Mouse (Mus musculus) midbrain, postnatal 0 days (tissue): ENCODE results near the gene Ssr1. TPM values are rescaled to one million over a fixed set of nuclear protein-coding genes. Genes with fewer than 3 reads are reported as not detected.

Experiments
- ATAC-seq: fragments of 200-750 bp; cut with Nextera tagmentation; 2 replicates; pipeline ENCODE4 v1.8.0; 2017; ENCODE audit warnings: moderate number of reproducible peaks, mild to moderate bottlenecking, moderate TSS enrichment, moderate library complexity; ENCODE audit not compliant: low FRiP score
- DNase-seq: peaks from one replicate; pipeline ENCODE4 v3.0.0-alpha.2; 2015; ENCODE audit warnings: low spot score
- H3K27ac ChIP-seq: fragments of 300-500 bp; sonication (generic); 2 replicates; pipeline ENCODE4 v1.5.1; 2014; ENCODE audit warnings: low read depth, mild to moderate bottlenecking, low read length, mixed read lengths
- H3K27me3 ChIP-seq: fragments of 300-500 bp; sonication (generic); 2 replicates; pipeline ENCODE4 v1.6.1; 2014; ENCODE audit warnings: low read length, control low read depth, mixed read lengths; ENCODE audit not compliant: insufficient read depth
- H3K36me3 ChIP-seq: fragments of 300-500 bp; sonication (generic); 2 replicates; pipeline ENCODE4 v1.6.1; 2014; ENCODE audit warnings: low read length, control low read depth, mixed read lengths; ENCODE audit not compliant: insufficient read depth
- H3K4me1 ChIP-seq: fragments of 300-500 bp; sonication (generic); 2 replicates; pipeline ENCODE4 v1.6.1; 2014; ENCODE audit warnings: mild to moderate bottlenecking, control low read depth, antibody characterized with exemption, low read length, mixed read lengths; ENCODE audit not compliant: insufficient read depth
- H3K4me2 ChIP-seq: fragments of 300-500 bp; sonication (generic); 2 replicates; pipeline ENCODE4 v1.6.1; 2014; ENCODE audit warnings: low read depth, mild to moderate bottlenecking, low read length, mixed read lengths; ENCODE audit not compliant: poor library complexity, severe bottlenecking
- H3K4me3 ChIP-seq: fragments of 300-500 bp; sonication (generic); 2 replicates; pipeline ENCODE4 v1.5.1; 2014; ENCODE audit warnings: low read depth, mild to moderate bottlenecking, low read length, moderate library complexity
- H3K9ac ChIP-seq: fragments of 300-500 bp; sonication (generic); replicated peaks from 2 replicates; pipeline ENCODE4 v1.6.1; 2014; ENCODE audit warnings: mild to moderate bottlenecking, low read length, moderate library complexity, mixed read lengths; ENCODE audit not compliant: poor library complexity, severe bottlenecking
- H3K9me3 ChIP-seq: fragments of 300-500 bp; sonication (generic); 2 replicates; pipeline ENCODE4 v1.6.1; 2016; ENCODE audit warnings: low read length, control low read depth
- CTCF ChIP-seq: IDR thresholded peaks from 2 replicates; pipeline ENCODE4 v1.5.1; 2016; ENCODE audit warnings: antibody characterized with exemption, mild to moderate bottlenecking
- WGBS: fragments of 180-500 bp; shearing (Covaris S2); extraction: QIAGEN DNeasy Blood & Tissue Kit; methylation state at CpG from one replicate; pipeline ENCODE4 v1.1.7; 2014; 5-methylcytosine and 5-hydroxymethylcytosine counted together
- polyA plus RNA-seq: library from polyadenylated mRNA; unstranded; fragments of >200 nt; fragmentation: Nextera tagmentation; extraction: Ambion mirVana; gene quantifications from 2 replicates; pipeline ENCODE4 v1.2.1, GENCODE M21; 2015
- total RNA-seq: library from RNA; depleted of rRNA; stranded (reverse); fragments of >200 nt; gene quantifications from 2 replicates; pipeline ENCODE4 v1.2.3, GENCODE M21; 2014

The Ssr1 gene
- total and polyA plus RNA-seq, 2 experiments from 2014 or later: 32.5 to 71.0 TPM

DNA sequence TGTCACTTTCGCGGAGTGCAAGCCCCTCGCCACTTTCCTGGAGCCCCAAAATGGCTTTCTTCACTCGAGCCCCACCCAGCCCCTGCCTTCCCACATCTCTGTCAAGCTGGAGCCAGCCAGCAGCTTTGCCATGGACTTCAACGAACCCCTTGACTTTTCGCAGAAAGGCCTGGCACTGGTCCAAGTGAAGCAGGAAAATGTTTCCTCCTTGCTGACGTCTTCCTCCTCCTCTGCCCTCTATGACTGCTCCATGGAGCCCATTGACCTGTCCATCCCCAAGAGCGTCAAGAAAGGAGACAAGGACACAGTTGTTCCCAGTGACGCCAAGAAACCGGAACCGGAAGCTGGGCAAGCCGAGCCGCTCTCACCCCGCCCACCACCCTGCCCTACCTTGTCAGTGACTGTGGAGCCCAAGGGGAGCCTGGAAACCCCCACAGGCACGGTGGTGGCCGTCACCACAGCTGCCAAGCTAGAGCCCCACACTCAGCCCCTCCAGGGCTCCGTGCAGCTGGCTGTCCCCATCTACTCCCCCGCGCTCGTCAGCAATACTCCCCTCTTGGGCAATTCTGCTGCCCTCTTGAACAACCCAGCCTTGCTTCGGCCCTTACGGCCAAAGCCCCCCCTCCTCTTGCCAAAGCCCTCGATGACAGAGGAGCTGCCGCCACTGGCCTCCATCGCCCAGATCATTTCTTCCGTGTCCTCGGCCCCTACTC lies 62.7 kb downstream of the Ssr1 start:
- Histone ChIP-seq H3K27me3 (no peaks in the 10 kb centered on the region), H3K27ac (no peak overlapping the region), H3K9ac (no peak overlapping the region), H3K4me3 (no peak overlapping the region), H3K4me2 (no peak overlapping the region), H3K36me3 (0 out of 2 replicates have a peak, but pooled peaks cover 2% of the 10 kb centered on the region), H3K4me1 (no peaks in the 10 kb centered on the region), H3K9me3 (no peaks in the 10 kb centered on the region)
- 74% methylated on average over 27 of the region's 27 CpGs for WGBS
- TF ChIP-seq CTCF: no peak
- ATAC-seq: no peak
- no peak for DNase-seq

GRCm38 (mm10) chr13:37930621-37931020 lies 63.4 kb downstream of the Ssr1 start:
- ATAC-seq (no peak), DNase-seq (no peak)
- TF ChIP-seq CTCF: no peak
- 0 out of 2 replicates have a peak, but pooled peaks cover 2% of the 10 kb centered on the region for H3K36me3 ChIP-seq
- no peaks in the 10 kb centered on the region for H3K9me3 ChIP-seq
- H3K27ac ChIP-seq: no peak overlapping the region
- no peak overlapping the region for H3K4me2 ChIP-seq
- 94% methylated on average over 23 of the region's 23 CpGs for WGBS
- no peak overlapping the region for H3K4me3 ChIP-seq
- no peaks in the 10 kb centered on the region for H3K4me1 ChIP-seq
- H3K27me3 ChIP-seq: no peaks in the 10 kb centered on the region
- H3K9ac ChIP-seq: no peak overlapping the region

DNA sequence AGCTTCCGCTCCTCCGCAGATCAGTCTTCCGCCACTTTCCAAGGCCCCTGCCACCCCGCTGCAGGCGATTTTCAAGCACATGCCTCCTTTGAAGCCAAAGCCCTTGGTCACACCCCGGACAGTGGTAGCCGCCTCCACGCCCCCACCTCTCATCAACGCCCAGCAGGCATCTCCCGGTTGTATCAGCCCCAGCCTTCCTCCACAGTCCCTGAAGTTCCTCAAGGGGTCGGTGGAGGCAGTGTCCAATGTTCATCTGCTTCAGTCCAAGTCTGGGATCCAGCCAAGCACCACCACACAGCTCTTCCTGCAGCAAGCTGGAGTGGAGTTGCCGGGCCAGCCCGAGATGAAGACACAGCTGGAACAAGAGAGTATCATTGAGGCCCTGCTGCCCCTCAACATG lies 63.9 kb downstream of the Ssr1 start:
- Histone ChIP-seq H3K9me3 (no peaks in the 10 kb centered on the region), H3K27me3 (no peaks in the 10 kb centered on the region), H3K4me2 (no peak overlapping the region), H3K9ac (no peak overlapping the region), H3K4me1 (no peaks in the 10 kb centered on the region), H3K4me3 (no peak overlapping the region), H3K36me3 (0 out of 2 replicates have a peak, but pooled peaks cover 2% of the 10 kb centered on the region), H3K27ac (no peak overlapping the region)
- TF ChIP-seq CTCF: no peak
- no peak for DNase-seq
- ATAC-seq: no peak
- WGBS: 89% methylated on average over 13 of the region's 13 CpGs

GRCm38 (mm10) chr13:37929532-37929931 lies 64.5 kb downstream of the Ssr1 start:
- Histone ChIP-seq H3K9ac (no peak overlapping the region), H3K4me2 (no peak overlapping the region), H3K36me3 (0 out of 2 replicates have a peak, but pooled peaks cover 2% of the 10 kb centered on the region), H3K4me1 (no peaks in the 10 kb centered on the region), H3K27me3 (no peaks in the 10 kb centered on the region), H3K9me3 (no peaks in the 10 kb centered on the region), H3K4me3 (no peak overlapping the region), H3K27ac (no peak overlapping the region)
- ATAC-seq (no peak), DNase-seq (no peak)
- 94% methylated on average over 17 of the region's 17 CpGs for WGBS
- TF ChIP-seq CTCF: no peak

DNA sequence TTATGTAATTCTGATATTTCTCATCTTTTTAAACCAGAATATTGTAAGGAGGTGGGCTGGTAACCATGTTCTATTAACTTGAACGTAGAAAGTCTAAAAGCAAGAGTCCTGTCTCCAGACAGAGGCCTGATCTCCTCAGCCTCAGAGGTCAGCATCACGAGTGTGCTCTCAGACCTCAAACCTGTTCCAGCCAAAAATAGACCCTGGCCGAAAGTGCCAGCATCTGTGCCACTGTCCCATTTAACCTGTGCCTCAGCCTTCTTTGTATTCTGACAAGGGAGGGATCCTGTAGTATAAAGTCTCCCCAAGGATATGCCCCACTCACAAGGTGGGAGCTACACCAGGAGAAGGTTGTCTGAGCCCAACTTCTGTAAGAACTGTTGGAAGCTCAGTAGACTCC lies 67.6 kb downstream of the Ssr1 start:
- no peak for ATAC-seq
- Histone ChIP-seq H3K9ac (no peak overlapping the region), H3K9me3 (no peaks in the 10 kb centered on the region), H3K4me2 (no peak overlapping the region), H3K36me3 (0 out of 2 replicates have a peak, but pooled peaks cover 2% of the 10 kb centered on the region), H3K27me3 (no peaks in the 10 kb centered on the region), H3K4me1 (no peaks in the 10 kb centered on the region), H3K4me3 (no peak overlapping the region), H3K27ac (no peak overlapping the region)
- 94% methylated on average over 3 of the region's 3 CpGs for WGBS
- no peak for DNase-seq
- TF ChIP-seq CTCF: no peak

DNA sequence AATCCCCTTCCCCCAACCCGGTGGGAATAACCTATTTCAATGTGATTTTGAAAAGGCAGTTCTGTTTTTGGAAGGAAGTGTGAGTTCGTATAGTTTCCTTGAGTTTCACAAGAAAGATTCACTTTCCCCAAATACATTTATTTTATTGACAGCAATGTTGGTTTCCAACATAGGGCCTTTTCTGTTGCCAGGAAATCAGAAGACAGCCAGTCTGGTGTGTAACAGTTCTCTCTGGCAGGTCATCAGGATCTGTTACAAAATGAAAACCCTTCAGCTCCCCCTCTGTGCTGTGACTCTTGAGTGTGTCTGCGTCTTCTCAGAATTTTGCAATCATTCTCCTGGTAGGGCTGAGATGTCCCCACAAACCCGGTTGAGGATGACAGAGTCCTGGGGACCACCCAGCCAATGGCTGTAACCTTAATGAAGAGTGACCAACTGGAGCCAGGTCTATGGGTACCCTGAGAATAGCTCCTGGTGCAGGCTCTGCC lies 69.5 kb downstream of the Ssr1 start:
- TF ChIP-seq CTCF: no peak
- ATAC-seq (no peak), DNase-seq (no peak)
- Histone ChIP-seq H3K27ac (no peak overlapping the region), H3K27me3 (no peaks in the 10 kb centered on the region), H3K4me2 (no peak overlapping the region), H3K9me3 (no peaks in the 10 kb centered on the region), H3K4me3 (no peak overlapping the region), H3K36me3 (no peaks in the 10 kb centered on the region), H3K9ac (no peak overlapping the region), H3K4me1 (no peaks in the 10 kb centered on the region)
- WGBS: 91% methylated on average over 4 of the region's 4 CpGs
